Mouse (Mus musculus): ENCODE measurements at regions not wholly inside any gene's neighbourhood (a gene's known extent, or its start where the extent isn't known, plus 50 kb on each side); places are given as distances from the start of the nearest gene placed in this dataset.
A peak's percentile ranks its signal among the peaks of the same experiment; 100 is the strongest.
"Not testable (repeated sequence)": the region's sequence is repeated elsewhere in the genome, so short reads cannot be mapped to it uniquely, and the experiment has no call there.

- ATAC-seq (replicated peaks; ENCODE audit: low FRiP score); H3K27ac ChIP-seq (ENCODE audit: low read depth, low read length); H3K36me3 ChIP-seq (ENCODE audit: control insufficient read depth, insufficient read depth, low read length); H3K4me3 ChIP-seq (ENCODE audit: low read depth, low read length); DNase-seq (ENCODE audit: low spot score); H3K9me3 ChIP-seq (ENCODE audit: control insufficient read depth, low read length); H3K4me1 ChIP-seq (replicated peaks; ENCODE audit: control insufficient read depth, insufficient read depth, low read length); H3K27me3 ChIP-seq (ENCODE audit: control insufficient read depth, insufficient read depth, low read length); H3K4me2 ChIP-seq (ENCODE audit: low read depth, low read length, severe bottlenecking); H3K9ac ChIP-seq (ENCODE audit: low read length): not testable (repeated sequence)
- WGBS, result 87% methylated on average over 4 of the region's 5 CpGs
Observed at GRCm38 (mm10) chr6:67881476-67881875, 345.9 kb upstream of the Tacstd2 start.

- H3K27ac ChIP-seq (ENCODE audit: low read depth, low read length); ATAC-seq (replicated peaks; ENCODE audit: low FRiP score): not testable (repeated sequence)
Observed at GRCm38 (mm10) chr6:67857945-67858344, 322.3 kb upstream of the Tacstd2 start.

GRCm38 (mm10) chr6:67839486-67839885 lies 303.9 kb upstream of the Tacstd2 start:
- not testable (repeated sequence) for ATAC-seq (replicated peaks; ENCODE audit: low FRiP score); H3K27ac ChIP-seq (ENCODE audit: low read depth, low read length); H3K4me2 ChIP-seq (ENCODE audit: low read depth, low read length, severe bottlenecking); DNase-seq (ENCODE audit: low spot score); H3K36me3 ChIP-seq (ENCODE audit: control insufficient read depth, insufficient read depth, low read length); H3K9me3 ChIP-seq (ENCODE audit: control insufficient read depth, low read length); H3K4me1 ChIP-seq (replicated peaks; ENCODE audit: control insufficient read depth, insufficient read depth, low read length); H3K27me3 ChIP-seq (ENCODE audit: control insufficient read depth, insufficient read depth, low read length); H3K9ac ChIP-seq (ENCODE audit: low read length); H3K4me3 ChIP-seq (ENCODE audit: low read depth, low read length)
- 77% methylated on average over 1 of the region's 1 CpGs for WGBS

More at GRCm38 (mm10) chr6:67857945-67858344, 322.3 kb upstream of the Tacstd2 start:
- H3K27me3 ChIP-seq (ENCODE audit: control insufficient read depth, insufficient read depth, low read length); H3K9me3 ChIP-seq (ENCODE audit: control insufficient read depth, low read length); H3K4me1 ChIP-seq (replicated peaks; ENCODE audit: control insufficient read depth, insufficient read depth, low read length); H3K4me2 ChIP-seq (ENCODE audit: low read depth, low read length, severe bottlenecking); DNase-seq (ENCODE audit: low spot score); H3K36me3 ChIP-seq (ENCODE audit: control insufficient read depth, insufficient read depth, low read length); H3K4me3 ChIP-seq (ENCODE audit: low read depth, low read length); H3K9ac ChIP-seq (ENCODE audit: low read length): not testable (repeated sequence)
- WGBS, result 41% methylated on average over 1 of the region's 1 CpGs

- not testable (repeated sequence) for H3K4me2 ChIP-seq (ENCODE audit: low read depth, low read length, severe bottlenecking); H3K9me3 ChIP-seq (ENCODE audit: control insufficient read depth, low read length); H3K36me3 ChIP-seq (ENCODE audit: control insufficient read depth, insufficient read depth, low read length); H3K4me1 ChIP-seq (replicated peaks; ENCODE audit: control insufficient read depth, insufficient read depth, low read length); H3K27ac ChIP-seq (ENCODE audit: low read depth, low read length); H3K27me3 ChIP-seq (ENCODE audit: control insufficient read depth, insufficient read depth, low read length); H3K9ac ChIP-seq (ENCODE audit: low read length); H3K4me3 ChIP-seq (ENCODE audit: low read depth, low read length)
- peak; percentile 58 for DNase-seq (ENCODE audit: low spot score)
- WGBS, result 12% methylated on average over 3 of the region's 3 CpGs
- ATAC-seq (replicated peaks; ENCODE audit: low FRiP score), result peak; percentile 64; the same call in 1 of the 2 replicates
Observed at GRCm38 (mm10) chr6:67812478-67812877, 276.9 kb upstream of the Tacstd2 start.

GRCm38 (mm10) chr6:67791393-67791792 lies 255.8 kb upstream of the Tacstd2 start:
- Histone ChIP-seq H3K4me3 (ENCODE audit: low read depth, low read length) (no peak overlapping the region), H3K4me1 (replicated peaks; ENCODE audit: control insufficient read depth, insufficient read depth, low read length) (no peaks in the 10 kb centered on the region)
- ATAC-seq (replicated peaks; ENCODE audit: low FRiP score), result no peak

GRCm38 (mm10) chr6:67790742-67791141 lies 255.1 kb upstream of the Tacstd2 start:
- no peak overlapping the region for H3K4me3 ChIP-seq (ENCODE audit: low read depth, low read length)
- no peaks in the 10 kb centered on the region for H3K4me1 ChIP-seq (replicated peaks; ENCODE audit: control insufficient read depth, insufficient read depth, low read length)
- 100% methylated on average over 1 of the region's 1 CpGs for WGBS
- no peak for ATAC-seq (replicated peaks; ENCODE audit: low FRiP score)
- no peaks in the 10 kb centered on the region for H3K27me3 ChIP-seq (ENCODE audit: control insufficient read depth, insufficient read depth, low read length)
- H3K4me2 ChIP-seq (ENCODE audit: low read depth, low read length, severe bottlenecking), result no peak overlapping the region
- no peak overlapping the region for H3K27ac ChIP-seq (ENCODE audit: low read depth, low read length)
- H3K9me3 ChIP-seq (ENCODE audit: control insufficient read depth, low read length), result no peaks in the 10 kb centered on the region
- H3K36me3 ChIP-seq (ENCODE audit: control insufficient read depth, insufficient read depth, low read length), result no peaks in the 10 kb centered on the region
- H3K9ac ChIP-seq (ENCODE audit: low read length), result no peak overlapping the region
- no peak for DNase-seq (ENCODE audit: low spot score)

More at GRCm38 (mm10) chr6:67791393-67791792, 255.8 kb upstream of the Tacstd2 start:
- no peaks in the 10 kb centered on the region for H3K27me3 ChIP-seq (ENCODE audit: control insufficient read depth, insufficient read depth, low read length)
- no peak overlapping the region for H3K9ac ChIP-seq (ENCODE audit: low read length)
- no peak overlapping the region for H3K27ac ChIP-seq (ENCODE audit: low read depth, low read length)
- H3K9me3 ChIP-seq (ENCODE audit: control insufficient read depth, low read length), result no peaks in the 10 kb centered on the region
- H3K36me3 ChIP-seq (ENCODE audit: control insufficient read depth, insufficient read depth, low read length), result no peaks in the 10 kb centered on the region
- no peak overlapping the region for H3K4me2 ChIP-seq (ENCODE audit: low read depth, low read length, severe bottlenecking)
- no peak for DNase-seq (ENCODE audit: low spot score)

- no peaks in the 10 kb centered on the region for H3K9me3 ChIP-seq (ENCODE audit: control insufficient read depth, low read length)
- 73% methylated on average over 7 of the region's 7 CpGs for WGBS
- H3K27me3 ChIP-seq (ENCODE audit: control insufficient read depth, insufficient read depth, low read length), result no peaks in the 10 kb centered on the region
- no peak overlapping the region for H3K9ac ChIP-seq (ENCODE audit: low read length)
- no peaks in the 10 kb centered on the region for H3K36me3 ChIP-seq (ENCODE audit: control insufficient read depth, insufficient read depth, low read length)
- no peak for DNase-seq (ENCODE audit: low spot score)
- no peak overlapping the region for H3K4me3 ChIP-seq (ENCODE audit: low read depth, low read length)
- no peak for ATAC-seq (replicated peaks; ENCODE audit: low FRiP score)
- H3K4me2 ChIP-seq (ENCODE audit: low read depth, low read length, severe bottlenecking), result no peak overlapping the region
- H3K4me1 ChIP-seq (replicated peaks; ENCODE audit: control insufficient read depth, insufficient read depth, low read length), result no peaks in the 10 kb centered on the region
- no peak overlapping the region for H3K27ac ChIP-seq (ENCODE audit: low read depth, low read length)
Observed at GRCm38 (mm10) chr6:67787091-67787765, 251.6 kb upstream of the Tacstd2 start.

- Histone ChIP-seq H3K27ac (ENCODE audit: low read depth, low read length) (no peak overlapping the region), H3K36me3 (ENCODE audit: control insufficient read depth, insufficient read depth, low read length) (no peaks in the 10 kb centered on the region), H3K4me2 (ENCODE audit: low read depth, low read length, severe bottlenecking) (no peak overlapping the region), H3K4me1 (replicated peaks; ENCODE audit: control insufficient read depth, insufficient read depth, low read length) (no peaks in the 10 kb centered on the region), H3K27me3 (ENCODE audit: control insufficient read depth, insufficient read depth, low read length) (no peaks in the 10 kb centered on the region), H3K9me3 (ENCODE audit: control insufficient read depth, low read length) (no peaks in the 10 kb centered on the region), H3K9ac (ENCODE audit: low read length) (no peak overlapping the region), H3K4me3 (ENCODE audit: low read depth, low read length) (no peak overlapping the region)
- ATAC-seq (replicated peaks; ENCODE audit: low FRiP score) (no peak), DNase-seq (ENCODE audit: low spot score) (no peak)
- 79% methylated on average over 4 of the region's 4 CpGs for WGBS
Observed at GRCm38 (mm10) chr6:67778883-67779282, 243.3 kb upstream of the Tacstd2 start.

- not testable (repeated sequence) for DNase-seq (ENCODE audit: low spot score); H3K4me3 ChIP-seq (ENCODE audit: low read depth, low read length); H3K9ac ChIP-seq (ENCODE audit: low read length); ATAC-seq (replicated peaks; ENCODE audit: low FRiP score); H3K9me3 ChIP-seq (ENCODE audit: control insufficient read depth, low read length); H3K36me3 ChIP-seq (ENCODE audit: control insufficient read depth, insufficient read depth, low read length); H3K4me1 ChIP-seq (replicated peaks; ENCODE audit: control insufficient read depth, insufficient read depth, low read length); H3K27me3 ChIP-seq (ENCODE audit: control insufficient read depth, insufficient read depth, low read length); H3K27ac ChIP-seq (ENCODE audit: low read depth, low read length); H3K4me2 ChIP-seq (ENCODE audit: low read depth, low read length, severe bottlenecking)
- WGBS, result 75% methylated on average over 1 of the region's 1 CpGs
Observed at GRCm38 (mm10) chr6:67754102-67754501, 218.5 kb upstream of the Tacstd2 start.

All from forebrain, embryonic 11.5 days (tissue).